Mouse (Mus musculus) midbrain, embryonic 10.5 days (tissue): ENCODE measurements around the gene Olfr706. TPM values are rescaled to one million over a fixed set of nuclear protein-coding genes. Genes with fewer than 3 reads are reported as not detected.
"Not testable (repeated sequence)": the region's sequence is repeated elsewhere in the genome, so short reads cannot be mapped to it uniquely, and the experiment has no call there.

Experiments used
- DNase-seq: peaks from one replicate; pipeline ENCODE4 v3.0.0-alpha.2; 2017; ENCODE audit warnings: low spot score
- H3K27ac ChIP-seq: fragments of 300-500 bp; sonication (generic); replicated peaks from 2 replicates; pipeline ENCODE4 v1.5.1; 2016; ENCODE audit warnings: mild to moderate bottlenecking
- H3K27me3 ChIP-seq: fragments of 300-500 bp; sonication (generic); 2 replicates; pipeline ENCODE4 v1.6.1; 2016; ENCODE audit warnings: low read depth, mild to moderate bottlenecking; ENCODE audit not compliant: poor library complexity, severe bottlenecking
- H3K36me3 ChIP-seq: fragments of 300-500 bp; sonication (generic); 2 replicates; pipeline ENCODE4 v1.6.1; 2016; ENCODE audit warnings: mild to moderate bottlenecking, moderate library complexity
- H3K4me1 ChIP-seq: fragments of 300-500 bp; sonication (generic); 2 replicates; pipeline ENCODE4 v1.6.1; 2016
- H3K4me3 ChIP-seq: fragments of 300-500 bp; sonication (generic); 2 replicates; pipeline ENCODE4 v1.5.1; 2016; ENCODE audit warnings: mild to moderate bottlenecking, moderate library complexity
- H3K9me3 ChIP-seq: fragments of 300-500 bp; sonication (generic); replicated peaks from 2 replicates; pipeline ENCODE4 v1.6.1; 2016; ENCODE audit warnings: mild to moderate bottlenecking
- WGBS: fragments of 180-500 bp; shearing (Covaris S2); methylation state at CpG from one replicate; pipeline ENCODE4 v1.1.7; 2016; 5-methylcytosine and 5-hydroxymethylcytosine counted together
- polyA plus RNA-seq: library from polyadenylated mRNA; unstranded; fragments of >200 nt; fragmentation: Nextera tagmentation; extraction: Ambion mirVana; gene quantifications from 2 replicates; pipeline ENCODE4 v1.2.1, GENCODE M21; 2016

The Olfr706 gene
- not detected in 2 replicates for polyA plus RNA-seq

- 75% methylated on average over 2 of the region's 2 CpGs for WGBS
- Histone ChIP-seq H3K4me1 (no peaks in the 10 kb centered on the region), H3K27me3 (no peaks in the 10 kb centered on the region), H3K36me3 (no peaks in the 10 kb centered on the region), H3K27ac (no peak within 1 kb of the TSS), H3K4me3 (no peak within 1 kb of the TSS), H3K9me3 (no peaks in the 10 kb centered on the region)
- no peak for DNase-seq
These were observed at the start of gene Olfr706 for GRCm38 (mm10) chr7:106888062-106888461. Gene Olfr706 (minus strand): TSS chr7:106888162.

DNA sequence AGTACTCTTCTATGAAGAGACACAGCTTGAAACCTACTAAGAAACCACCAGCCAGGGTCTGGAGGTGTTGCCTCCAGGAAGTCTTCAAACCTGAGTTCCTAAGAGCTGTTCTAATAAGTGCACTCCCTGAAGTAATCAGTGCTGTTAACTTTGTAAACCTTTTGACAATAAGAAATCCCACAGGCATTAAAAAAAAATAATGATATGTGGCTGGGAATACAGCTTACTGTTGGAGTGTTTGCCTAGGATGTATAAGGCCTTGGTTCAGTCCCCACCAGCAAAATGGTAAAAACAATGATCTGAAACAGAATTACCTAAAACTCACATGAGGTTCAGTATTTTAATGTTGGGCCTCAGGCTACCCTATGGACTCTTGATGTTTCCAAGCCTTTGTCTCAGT lies 44.2 kb upstream of the Olfr706 start, which contains the start of gene Olfr709-ps1:
Gene Olfr709-ps1, minus strand, starts transcription at position 101 of the 400 bp plus-strand sequence.
- H3K27me3 ChIP-seq: no peaks in the 10 kb centered on the region
- no peak within 1 kb of the TSS for H3K4me3 ChIP-seq
- no peaks in the 10 kb centered on the region for H3K36me3 ChIP-seq
- no peaks in the 10 kb centered on the region for H3K9me3 ChIP-seq
- H3K27ac ChIP-seq: no peak within 1 kb of the TSS
- no peak for DNase-seq
- H3K4me1 ChIP-seq: no peaks in the 10 kb centered on the region

- not testable (repeated sequence) for H3K4me1 ChIP-seq, H3K4me3 ChIP-seq, H3K27ac ChIP-seq, H3K27me3 ChIP-seq, H3K9me3 ChIP-seq, DNase-seq, H3K36me3 ChIP-seq
- WGBS: 93% methylated on average over 7 of the region's 7 CpGs
These were observed 33.0 kb upstream of the Olfr706 start for GRCm38 (mm10) chr7:106920961-106921360.

GRCm38 (mm10) chr7:106907676-106908075 lies 19.7 kb upstream of the Olfr706 start, which contains the start of gene Olfr1532-ps1:
Gene Olfr1532-ps1 (plus strand): TSS chr7:106908001.
- H3K9me3 ChIP-seq: no peaks in the 10 kb centered on the region

DNA sequence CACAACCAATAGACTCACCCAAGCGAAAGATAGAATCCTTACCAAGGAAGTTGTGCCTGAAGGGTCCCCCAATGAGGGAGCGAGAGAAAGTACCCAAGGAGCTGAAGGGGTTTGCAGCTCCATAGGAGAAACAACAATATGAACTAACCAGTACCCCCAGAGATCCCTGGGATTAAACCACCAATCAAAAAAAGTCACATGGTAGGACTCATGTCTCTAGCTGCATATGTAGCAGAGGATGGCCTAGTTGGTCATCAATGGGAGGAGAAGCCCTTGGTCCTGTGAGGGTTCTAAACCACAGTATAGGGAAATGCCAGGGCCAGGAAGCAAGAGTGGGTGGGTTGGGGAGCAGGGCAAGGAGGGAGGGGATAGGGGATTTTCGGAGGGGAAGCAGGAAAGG lies 13.2 kb upstream of the Olfr706 start, which contains the start of gene Olfr707:
Gene Olfr707, minus strand, starts transcription at position 101 of the 400 bp plus-strand sequence.
- H3K9me3 ChIP-seq, H3K4me3 ChIP-seq, H3K27me3 ChIP-seq, DNase-seq, H3K4me1 ChIP-seq, H3K27ac ChIP-seq, H3K36me3 ChIP-seq: not testable (repeated sequence)
- 84% methylated on average over 3 of the region's 3 CpGs for WGBS

More at GRCm38 (mm10) chr7:106907676-106908075, 19.7 kb upstream of the Olfr706 start, which contains the start of gene Olfr1532-ps1:
- Histone ChIP-seq H3K4me3 (no peak within 1 kb of the TSS), H3K36me3 (no peaks in the 10 kb centered on the region), H3K4me1 (no peaks in the 10 kb centered on the region), H3K27me3 (no peaks in the 10 kb centered on the region), H3K27ac (no peak within 1 kb of the TSS)
- 70% methylated on average over 2 of the region's 2 CpGs for WGBS
- DNase-seq: no peak

DNA sequence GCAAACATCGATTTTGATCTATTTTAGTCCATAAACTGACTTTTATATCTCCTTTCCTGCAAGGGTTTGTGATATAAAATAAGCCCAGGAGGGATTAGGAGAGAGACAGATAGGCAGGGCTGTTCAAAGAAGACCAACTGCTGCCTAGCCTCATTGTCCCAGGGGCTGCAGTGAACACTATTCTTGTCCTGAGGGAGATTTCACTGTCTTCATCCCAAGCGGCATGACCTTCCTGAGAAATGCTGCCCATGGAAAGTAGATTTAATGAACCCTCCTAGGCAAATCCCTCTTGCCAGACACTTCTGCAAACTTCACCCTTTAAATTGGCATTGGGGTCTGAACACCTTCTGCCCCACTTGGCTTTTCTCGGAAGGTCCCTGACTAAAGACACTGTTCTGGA lies 11.2 kb downstream of the Olfr706 start, which contains the start of gene Olfr705:
Gene Olfr705, minus strand, starts transcription at position 101 of the 400 bp plus-strand sequence.
- no peaks in the 10 kb centered on the region for H3K36me3 ChIP-seq
- DNase-seq: no peak
- WGBS: 80% methylated on average over 3 of the region's 3 CpGs
- no peaks in the 10 kb centered on the region for H3K27me3 ChIP-seq
- no peak within 1 kb of the TSS for H3K27ac ChIP-seq
- H3K9me3 ChIP-seq: no peaks in the 10 kb centered on the region; the same call in 1 of the 2 replicates
- no peak within 1 kb of the TSS for H3K4me3 ChIP-seq
- no peaks in the 10 kb centered on the region for H3K4me1 ChIP-seq

GRCm38 (mm10) chr7:106862885-106863284 lies 25.1 kb downstream of the Olfr706 start, which contains the start of gene Olfr704:
Gene Olfr704 (plus strand): TSS chr7:106863185.
- DNase-seq: no peak
- Histone ChIP-seq H3K27me3 (no peaks in the 10 kb centered on the region), H3K4me3 (no peak within 1 kb of the TSS), H3K9me3 (no peaks in the 10 kb centered on the region; the same call in 1 of the 2 replicates), H3K27ac (no peak within 1 kb of the TSS), H3K36me3 (no peaks in the 10 kb centered on the region), H3K4me1 (no peaks in the 10 kb centered on the region)

DNA sequence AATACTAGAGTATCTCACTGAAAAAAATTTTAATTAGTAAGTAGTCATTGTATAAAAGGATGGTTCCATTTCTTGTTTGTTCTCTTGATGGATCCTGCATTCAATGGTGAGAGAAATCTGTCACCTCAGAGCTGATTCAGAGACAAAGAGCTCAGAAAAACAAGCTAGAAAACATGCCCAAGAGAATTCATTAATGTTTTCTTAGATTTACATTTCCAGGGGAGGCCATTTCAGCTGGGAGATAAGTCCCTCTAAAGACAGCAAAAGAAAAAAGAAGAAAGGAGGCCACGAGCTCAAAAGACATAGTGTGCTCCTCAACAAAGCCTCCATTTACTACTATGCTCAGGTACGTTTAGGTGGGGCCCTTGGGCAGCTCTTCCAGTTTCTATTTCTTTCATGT lies 44.9 kb downstream of the Olfr706 start, which contains the start of gene Olfr703:
Gene Olfr703, plus strand, starts transcription at position 301 of the 400 bp plus-strand sequence.
- Histone ChIP-seq H3K27ac (no peak within 1 kb of the TSS), H3K4me1 (no peaks in the 10 kb centered on the region), H3K4me3 (no peak within 1 kb of the TSS), H3K36me3 (no peaks in the 10 kb centered on the region), H3K27me3 (no peaks in the 10 kb centered on the region), H3K9me3 (no peaks in the 10 kb centered on the region)
- DNase-seq: no peak
- WGBS: 61% methylated on average over 2 of the region's 2 CpGs

GRCm38 (mm10) chr7:106833793-106834192 lies 54.2 kb downstream of the Olfr706 start, which contains the start of gene Olfr702:
Gene Olfr702 (minus strand): TSS chr7:106833893.
- H3K27ac ChIP-seq: no peak within 1 kb of the TSS
- H3K4me3 ChIP-seq: no peak within 1 kb of the TSS
- no peaks in the 10 kb centered on the region for H3K9me3 ChIP-seq
- no peaks in the 10 kb centered on the region for H3K36me3 ChIP-seq
- H3K27me3 ChIP-seq: no peaks in the 10 kb centered on the region
- DNase-seq: no peak
- H3K4me1 ChIP-seq: no peaks in the 10 kb centered on the region

Other genes with a start within 250 kb of the Olfr706 start
- gene Olfr693, start 207.6 kb downstream of the Olfr706 start, polyA plus RNA-seq: not detected in 2 replicates
- gene Olfr694, start 196.3 kb downstream of the Olfr706 start, polyA plus RNA-seq: not detected in 2 replicates
- not detected in 2 replicates for gene Olfr695, start 171.8 kb downstream of the Olfr706 start, polyA plus RNA-seq
- not detected in 2 replicates for gene Olfr697, start 145.7 kb downstream of the Olfr706 start, polyA plus RNA-seq
- gene Olfr698, start 132.8 kb downstream of the Olfr706 start, polyA plus RNA-seq: not detected in 2 replicates
- gene Olfr699, start 95.0 kb downstream of the Olfr706 start, polyA plus RNA-seq: not detected in 2 replicates
- gene Olfr700, start 79.3 kb downstream of the Olfr706 start, polyA plus RNA-seq: not detected in 2 replicates
- not detected in 2 replicates for gene Olfr701, start 74.0 kb downstream of the Olfr706 start, polyA plus RNA-seq
- gene Olfr702, start 54.3 kb downstream of the Olfr706 start, polyA plus RNA-seq: not detected in 2 replicates
- not detected in 2 replicates for gene Olfr703, start 44.8 kb downstream of the Olfr706 start, polyA plus RNA-seq
- gene Olfr704, start 25.0 kb downstream of the Olfr706 start, polyA plus RNA-seq: not detected in 2 replicates
- not detected in 2 replicates for gene Olfr705, start 11.3 kb downstream of the Olfr706 start, polyA plus RNA-seq
- not detected in 2 replicates for gene Olfr707, start 13.1 kb upstream of the Olfr706 start, polyA plus RNA-seq
- gene Olfr1532-ps1, start 19.8 kb upstream of the Olfr706 start, polyA plus RNA-seq: not detected in 2 replicates
- not detected in 2 replicates for gene Olfr709-ps1, start 44.1 kb upstream of the Olfr706 start, polyA plus RNA-seq
- not detected in 2 replicates for gene Olfr710, start 60.1 kb upstream of the Olfr706 start, polyA plus RNA-seq
- not detected in 2 replicates for gene Olfr6, start 75.8 kb upstream of the Olfr706 start, polyA plus RNA-seq
- gene Olfr711, start 87.3 kb upstream of the Olfr706 start, polyA plus RNA-seq: not detected in 2 replicates
- not detected in 2 replicates for gene Olfr2, start 117.9 kb upstream of the Olfr706 start, polyA plus RNA-seq
- gene Olfr713, start 143.0 kb upstream of the Olfr706 start, polyA plus RNA-seq: not detected in 2 replicates
- gene Olfr714, start 182.8 kb upstream of the Olfr706 start, polyA plus RNA-seq: not detected in 2 replicates
- gene Olfr17, start 205.1 kb upstream of the Olfr706 start, polyA plus RNA-seq: not detected in 2 replicates
- not detected in 2 replicates for gene Olfr715b, start 222.2 kb upstream of the Olfr706 start, polyA plus RNA-seq
- not detected in 2 replicates for gene Olfr715, start 242.9 kb upstream of the Olfr706 start, polyA plus RNA-seq